Mouse (Mus musculus) C2C12 (cell line): ENCODE data around the gene Tuba1a.

Source experiments
- CEBPB ChIP-seq: IDR thresholded peaks from one replicate; pipeline ENCODE4 v1.6.1; 2011; ENCODE audit warnings: low read depth, mild to moderate bottlenecking, control low read depth, moderate library complexity
- CTCF ChIP-seq: IDR thresholded peaks from one replicate; pipeline ENCODE4 v1.5.1; 2011; ENCODE audit not compliant: control insufficient read depth, insufficient read depth, insufficient read length
- MYOD1 ChIP-seq: IDR thresholded peaks from one replicate; pipeline ENCODE4 v1.6.1; 2011; ENCODE audit warnings: low read depth; ENCODE audit not compliant: control insufficient read depth, insufficient read length
- MYOG ChIP-seq: IDR thresholded peaks from one replicate; pipeline ENCODE4 v1.6.1; 2011; ENCODE audit not compliant: control insufficient read depth, insufficient read length; ENCODE audit errors: extremely low read depth
- USF1 ChIP-seq: IDR thresholded peaks from one replicate; pipeline ENCODE4 v1.6.1; 2011; ENCODE audit warnings: low read depth, mild to moderate bottlenecking, control low read depth, moderate library complexity

- TF ChIP-seq MYOG, result no peak
- no peak for TF ChIP-seq CTCF
- no peak for TF ChIP-seq USF1
- no peak for TF ChIP-seq MYOD1
- TF ChIP-seq CEBPB, result no peak
Observed at GRCm38 (mm10) chr15:98991540-98992050, 38.1 kb upstream of the Tuba1a start.
